Comparison of ENCODE assay signal across 23 mouse cellular contexts in genomic region chr14:43918214-43918613, GRCm38 (mm10). TPM values are rescaled to one million over a fixed set of nuclear protein-coding genes. Genes with fewer than 3 reads are reported as not detected.
"Had no signal": no experiment of that assay in that cellular context is flagged by ENCODE, and none has a peak within 500 bp of the region (broad histone marks: within the 10 kb centered on the region; RNA-seq: fewer than 3 reads in every experiment).

No protein-coding gene starts in this region.

RNA-seq across cellular contexts. Expression of gene Ear10, which starts 5.1 kb away (rescaled TPM):
- total RNA-seq: layer of hippocampus, adult 8-10 months; layer of hippocampus, postnatal 10 days; layer of hippocampus, postnatal 36 days; left cerebral cortex, adult 2 months; left cerebral cortex, postnatal 10 days; left cerebral cortex, postnatal 36 days; liver, adult 2 months; monocyte, adult 5-6 weeks had no signal
- polyA plus RNA-seq: kidney, embryonic 15.5 days; limb, embryonic 11.5 days; limb, embryonic 14.5 days; liver, adult 2 months; liver, embryonic 13.5 days; liver, embryonic 16.5 days; lung, embryonic 15.5 days; midbrain, embryonic 13.5 days; midbrain, embryonic 16.5 days; neural tube, embryonic 11.5 days; neural tube, embryonic 14.5 days; small intestine, adult 2 months; spleen, adult 2 months; stomach, embryonic 16.5 days; urinary bladder, adult 2 months had no signal

RNA-seq across cellular contexts. Expression of gene Gm8113, which starts 7.0 kb away (rescaled TPM):
- total RNA-seq: left cerebral cortex, postnatal 36 days had no signal

RNA-seq across cellular contexts. Expression of gene Ang5, which starts 38.7 kb away (rescaled TPM):
- total RNA-seq: layer of hippocampus, adult 8-10 months; layer of hippocampus, postnatal 10 days; layer of hippocampus, postnatal 36 days; left cerebral cortex, adult 2 months; left cerebral cortex, postnatal 10 days; left cerebral cortex, postnatal 36 days; liver, adult 2 months; monocyte, adult 5-6 weeks had no signal
- polyA plus RNA-seq: kidney, embryonic 15.5 days; limb, embryonic 11.5 days; limb, embryonic 14.5 days; liver, adult 2 months; liver, embryonic 13.5 days; liver, embryonic 16.5 days; lung, embryonic 15.5 days; midbrain, embryonic 13.5 days; midbrain, embryonic 16.5 days; neural tube, embryonic 11.5 days; neural tube, embryonic 14.5 days; small intestine, adult 2 months; spleen, adult 2 months; stomach, embryonic 16.5 days; testis, adult 2 months; urinary bladder, adult 2 months had no signal

RNA-seq across cellular contexts. Expression of gene Ear1, which starts 42.9 kb away (rescaled TPM):
- total RNA-seq: layer of hippocampus, adult 8-10 months; layer of hippocampus, postnatal 10 days; layer of hippocampus, postnatal 36 days; left cerebral cortex, adult 2 months; left cerebral cortex, postnatal 10 days; left cerebral cortex, postnatal 36 days; liver, adult 2 months had no signal
- polyA plus RNA-seq: limb, embryonic 11.5 days; lung, embryonic 15.5 days; midbrain, embryonic 13.5 days; midbrain, embryonic 16.5 days; neural tube, embryonic 11.5 days; neural tube, embryonic 14.5 days; small intestine, adult 2 months; testis, adult 2 months had no signal
